Mouse (Mus musculus) myocyte (in vitro differentiated cells): Measurements from ENCODE around the gene Gsk3a.

Experiments used
- MAX ChIP-seq: IDR thresholded peaks from one replicate; pipeline ENCODE4 v1.6.1; 2011; ENCODE audit warnings: low read depth, mild to moderate bottlenecking, control low read depth
- MYOG ChIP-seq, 3 experiments: IDR thresholded peaks; one replicate each; pipeline ENCODE4 v1.6.1; 2011; ENCODE audit warnings: control low read depth in 2 of 3, low read depth in 2 of 3, mild to moderate bottlenecking in 2 of 3; ENCODE audit not compliant: insufficient read length in 2 of 3, control insufficient read depth in 1 of 3, insufficient read depth in 1 of 3
- POLR2A ChIP-seq: IDR thresholded peaks from one replicate; pipeline ENCODE4 v1.6.1; 2011; ENCODE audit warnings: low read depth, mild to moderate bottlenecking, control low read depth, moderate library complexity; ENCODE audit not compliant: insufficient read length
- POLR2AphosphoS2 ChIP-seq: IDR thresholded peaks from one replicate; pipeline ENCODE4 v1.6.1; 2011; ENCODE audit warnings: low read depth, control low read depth; ENCODE audit not compliant: insufficient read length

DNA sequence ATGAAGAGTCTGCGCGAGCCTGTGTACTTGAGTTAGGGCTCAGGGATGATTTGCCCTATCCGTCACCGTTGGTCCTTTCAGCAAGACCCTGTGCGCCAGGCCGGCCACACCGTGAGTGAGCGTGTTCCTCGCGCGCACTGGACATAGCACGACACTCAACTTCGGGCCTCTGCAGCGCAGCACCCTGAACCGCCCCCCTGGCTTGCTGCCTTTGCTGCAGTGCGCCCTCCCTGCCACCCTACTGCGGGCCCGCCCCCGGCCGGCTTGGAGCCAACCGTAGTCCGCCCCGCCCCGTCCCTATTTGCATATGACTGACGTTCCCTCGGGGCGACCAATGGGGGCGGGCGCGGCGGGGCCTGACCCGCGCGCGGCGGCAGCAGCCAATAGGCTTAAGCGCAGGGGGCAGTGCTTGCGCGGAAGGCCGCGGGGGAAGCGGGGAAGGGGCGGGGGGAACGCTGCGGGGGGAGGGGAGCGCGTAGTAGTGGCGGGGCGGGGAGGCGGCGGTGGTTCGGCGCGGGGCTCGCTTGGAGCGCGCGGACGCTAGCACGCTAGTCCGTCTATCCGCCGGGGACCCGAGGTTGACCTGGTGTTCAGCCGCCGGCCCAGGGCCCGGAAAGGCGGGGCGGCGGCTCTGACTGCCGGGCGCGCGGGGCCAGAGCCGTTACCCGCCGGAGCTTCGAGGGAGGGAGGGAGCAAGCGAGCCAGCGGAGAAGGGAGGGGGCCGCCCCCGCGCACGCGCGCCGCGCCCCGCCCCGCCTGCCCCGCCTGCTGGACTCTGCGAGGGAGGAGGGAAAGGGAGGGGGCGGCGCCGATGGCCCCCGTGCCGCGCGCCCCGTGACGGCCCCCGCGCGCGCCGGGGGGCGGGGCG, 44.3 kb upstream of the Gsk3a start:
- TF ChIP-seq POLR2A (peak; percentile 93), MYOG (IDR thresholded peaks at IDR 0.05; ENCODE audit: control insufficient read depth in 1 of 3, insufficient read depth in 1 of 3, insufficient read length in 2 of 3, low read depth in 2 of 3) (no peak), MAX (no peak), POLR2AphosphoS2 (peak; percentile 92)
